Mouse (Mus musculus): ENCODE results near the gene Eif5a. TPM values are rescaled to one million over a fixed set of nuclear protein-coding genes. Genes with fewer than 3 reads are reported as not detected.

Gene Eif5a
- polyA plus RNA-seq (2014; fragmentation: Nextera tagmentation; extraction: Ambion mirVana): 1,428 and 1,516 TPM in 2 replicates

- Histone ChIP-seq H3K27me3 (ENCODE audit: control insufficient read depth, insufficient read depth, low read length) (no peaks in the 10 kb centered on the region), H3K27ac (ENCODE audit: low read depth, low read length) (peak within 1 kb of the TSS; percentile 98), H3K9ac (ENCODE audit: low read depth, low read length) (peak within 1 kb of the TSS; percentile 99), H3K4me1 (ENCODE audit: control insufficient read depth, insufficient read depth, low read length) (peaks cover 14% of the 10 kb centered on the region), H3K9me3 (replicated peaks; ENCODE audit: control insufficient read depth, low read length) (no peaks in the 10 kb centered on the region), H3K4me2 (peak within 1 kb of the TSS; percentile 72), H3K4me3 (ENCODE audit: low read depth, low read length) (peak within 1 kb of the TSS; percentile 95), H3K36me3 (ENCODE audit: control insufficient read depth, insufficient read depth, low read length) (peaks cover 14% of the 10 kb centered on the region)
- peak; percentile 95 for ATAC-seq (replicated peaks; ENCODE audit: insufficient number of reproducible peaks, low FRiP score, low TSS enrichment)
- WGBS (ENCODE audit: insufficient replicate concordance): under 1% methylated on average over 78 of the region's 78 CpGs
These were observed at the start of gene Eif5a for GRCm38 (mm10) chr11:69921114-69922011. Eif5a (minus strand) TSS chr11:69921958.

DNA sequence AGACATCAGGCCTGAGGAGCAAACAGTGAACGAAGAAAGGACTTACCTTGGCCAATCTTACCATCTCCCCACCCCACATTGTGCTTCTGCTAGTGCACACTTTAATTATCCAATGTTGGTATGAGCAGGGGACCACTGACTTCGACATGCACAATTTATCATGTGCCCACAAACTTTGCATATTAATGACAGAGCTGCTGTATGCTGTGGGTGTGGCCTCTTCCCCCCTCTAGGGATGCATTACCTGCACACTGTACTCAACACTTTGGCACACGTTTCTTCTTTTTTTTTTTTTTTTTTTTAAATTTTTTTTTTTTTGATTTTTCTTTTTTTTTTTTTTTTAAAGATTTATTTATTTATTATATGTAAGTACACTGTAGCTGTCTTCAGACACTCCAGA is 49.0 kb upstream of the Eif5a start:
- H3K9me3 ChIP-seq (replicated peaks; ENCODE audit: control insufficient read depth, low read length): no peaks in the 10 kb centered on the region
- no peak overlapping the region for H3K4me3 ChIP-seq (ENCODE audit: low read depth, low read length)
- H3K36me3 ChIP-seq (ENCODE audit: control insufficient read depth, insufficient read depth, low read length): peaks cover 28% of the 10 kb centered on the region
- no peak overlapping the region for H3K27ac ChIP-seq (ENCODE audit: low read depth, low read length)
- WGBS (ENCODE audit: insufficient replicate concordance): 83% methylated on average over 3 of the region's 3 CpGs
- no peak overlapping the region for H3K9ac ChIP-seq (ENCODE audit: low read depth, low read length)
- H3K4me1 ChIP-seq (ENCODE audit: control insufficient read depth, insufficient read depth, low read length): peaks cover 9% of the 10 kb centered on the region
- ATAC-seq (replicated peaks; ENCODE audit: insufficient number of reproducible peaks, low FRiP score, low TSS enrichment): no peak
- peaks cover 17% of the 10 kb centered on the region for H3K27me3 ChIP-seq (ENCODE audit: control insufficient read depth, insufficient read depth, low read length)
- H3K4me2 ChIP-seq: no peak overlapping the region

DNA sequence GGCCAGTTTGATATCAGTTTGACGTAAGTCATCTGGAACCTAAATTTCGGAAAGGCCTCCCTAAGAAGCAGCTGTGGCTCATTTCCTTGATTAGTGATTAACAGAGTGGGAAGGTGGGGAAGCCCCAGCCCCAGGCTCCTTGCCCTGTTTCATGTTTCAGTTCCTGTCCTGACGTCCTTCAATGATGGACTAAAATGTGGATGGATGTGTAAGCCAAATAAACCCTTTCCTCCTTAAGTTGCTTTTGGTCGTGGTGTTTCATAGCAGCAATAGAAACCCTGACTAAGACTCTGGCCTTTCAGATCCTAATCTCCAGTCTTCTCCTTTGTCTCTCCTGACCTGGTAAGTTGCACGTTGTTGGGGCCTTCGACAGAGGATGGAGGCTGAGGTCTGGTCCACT is 48.5 kb upstream of the Eif5a start:
- Histone ChIP-seq H3K36me3 (ENCODE audit: control insufficient read depth, insufficient read depth, low read length) (peaks cover 26% of the 10 kb centered on the region), H3K9ac (ENCODE audit: low read depth, low read length) (no peak overlapping the region), H3K9me3 (replicated peaks; ENCODE audit: control insufficient read depth, low read length) (no peaks in the 10 kb centered on the region), H3K4me1 (ENCODE audit: control insufficient read depth, insufficient read depth, low read length) (peaks cover 10% of the 10 kb centered on the region), H3K27me3 (ENCODE audit: control insufficient read depth, insufficient read depth, low read length) (peaks cover 23% of the 10 kb centered on the region), H3K4me2 (no peak overlapping the region), H3K27ac (ENCODE audit: low read depth, low read length) (no peak overlapping the region), H3K4me3 (ENCODE audit: low read depth, low read length) (no peak overlapping the region)
- ATAC-seq (replicated peaks; ENCODE audit: insufficient number of reproducible peaks, low FRiP score, low TSS enrichment): no peak
- 81% methylated on average over 6 of the region's 6 CpGs for WGBS (ENCODE audit: insufficient replicate concordance)

GRCm38 (mm10) chr11:69968793-69969192 is 47.0 kb upstream of the Eif5a start:
- WGBS (ENCODE audit: insufficient replicate concordance): 78% methylated on average over 4 of the region's 4 CpGs
- H3K4me3 ChIP-seq (ENCODE audit: low read depth, low read length): no peak overlapping the region
- H3K36me3 ChIP-seq (ENCODE audit: control insufficient read depth, insufficient read depth, low read length): peaks cover 15% of the 10 kb centered on the region
- peaks cover 10% of the 10 kb centered on the region for H3K4me1 ChIP-seq (ENCODE audit: control insufficient read depth, insufficient read depth, low read length)
- no peak overlapping the region for H3K27ac ChIP-seq (ENCODE audit: low read depth, low read length)
- H3K27me3 ChIP-seq (ENCODE audit: control insufficient read depth, insufficient read depth, low read length): peaks cover 37% of the 10 kb centered on the region
- ATAC-seq (replicated peaks; ENCODE audit: insufficient number of reproducible peaks, low FRiP score, low TSS enrichment): no peak
- H3K9ac ChIP-seq (ENCODE audit: low read depth, low read length): no peak overlapping the region
- H3K4me2 ChIP-seq: no peak overlapping the region
- no peaks in the 10 kb centered on the region for H3K9me3 ChIP-seq (replicated peaks; ENCODE audit: control insufficient read depth, low read length)

- H3K27me3 ChIP-seq (ENCODE audit: control insufficient read depth, insufficient read depth, low read length): peaks cover 53% of the 10 kb centered on the region
- H3K4me3 ChIP-seq (ENCODE audit: low read depth, low read length): peak overlapping the region; percentile 33
- H3K4me2 ChIP-seq: peak overlapping the region; percentile 73
- H3K27ac ChIP-seq (ENCODE audit: low read depth, low read length): no peak overlapping the region
- no peak for ATAC-seq (replicated peaks; ENCODE audit: insufficient number of reproducible peaks, low FRiP score, low TSS enrichment)
- H3K36me3 ChIP-seq (ENCODE audit: control insufficient read depth, insufficient read depth, low read length): peaks cover 13% of the 10 kb centered on the region
- 38% methylated on average over 17 of the region's 17 CpGs for WGBS (ENCODE audit: insufficient replicate concordance)
- no peaks in the 10 kb centered on the region for H3K9me3 ChIP-seq (replicated peaks; ENCODE audit: control insufficient read depth, low read length)
- peaks cover 10% of the 10 kb centered on the region for H3K4me1 ChIP-seq (ENCODE audit: control insufficient read depth, insufficient read depth, low read length)
- peak overlapping the region; percentile 56 for H3K9ac ChIP-seq (ENCODE audit: low read depth, low read length)
These were observed 45.2 kb upstream of the Eif5a start for GRCm38 (mm10) chr11:69966860-69967517.

- no peak overlapping the region for H3K27ac ChIP-seq (ENCODE audit: low read depth, low read length)
- H3K27me3 ChIP-seq (ENCODE audit: control insufficient read depth, insufficient read depth, low read length): peaks cover 59% of the 10 kb centered on the region
- peak overlapping the region; percentile 33 for H3K4me3 ChIP-seq (ENCODE audit: low read depth, low read length)
- H3K36me3 ChIP-seq (ENCODE audit: control insufficient read depth, insufficient read depth, low read length): peaks cover 8% of the 10 kb centered on the region
- peaks cover 10% of the 10 kb centered on the region for H3K4me1 ChIP-seq (ENCODE audit: control insufficient read depth, insufficient read depth, low read length)
- peak; percentile 50; the same call in 1 of the 2 replicates for ATAC-seq (replicated peaks; ENCODE audit: insufficient number of reproducible peaks, low FRiP score, low TSS enrichment)
- peak overlapping the region; percentile 73 for H3K4me2 ChIP-seq
- whole genome bisulfite sequencing (ENCODE audit: insufficient replicate concordance): 2% methylated on average over 59 of the region's 59 CpGs
- no peaks in the 10 kb centered on the region for H3K9me3 ChIP-seq (replicated peaks; ENCODE audit: control insufficient read depth, low read length)
- peak overlapping the region; percentile 56 for H3K9ac ChIP-seq (ENCODE audit: low read depth, low read length)
These were observed 44.5 kb upstream of the Eif5a start for GRCm38 (mm10) chr11:69966006-69966859.

GRCm38 (mm10) chr11:69965271-69966005 is 43.7 kb upstream of the Eif5a start:
- H3K36me3 ChIP-seq (ENCODE audit: control insufficient read depth, insufficient read depth, low read length): peaks cover 6% of the 10 kb centered on the region
- peaks cover 10% of the 10 kb centered on the region for H3K4me1 ChIP-seq (ENCODE audit: control insufficient read depth, insufficient read depth, low read length)
- no peak overlapping the region for H3K27ac ChIP-seq (ENCODE audit: low read depth, low read length)
- ATAC-seq (replicated peaks; ENCODE audit: insufficient number of reproducible peaks, low FRiP score, low TSS enrichment): no peak
- H3K4me2 ChIP-seq: peak overlapping the region; percentile 73
- peaks cover 59% of the 10 kb centered on the region for H3K27me3 ChIP-seq (ENCODE audit: control insufficient read depth, insufficient read depth, low read length)
- 3% methylated on average over 49 of the region's 49 CpGs for WGBS (ENCODE audit: insufficient replicate concordance)
- H3K4me3 ChIP-seq (ENCODE audit: low read depth, low read length): peak overlapping the region; percentile 33
- no peak overlapping the region; the same call in 1 of the 2 replicates for H3K9ac ChIP-seq (ENCODE audit: low read depth, low read length)
- no peaks in the 10 kb centered on the region for H3K9me3 ChIP-seq (replicated peaks; ENCODE audit: control insufficient read depth, low read length)
